Comparison of ENCODE assay signal across 9 mouse cellular contexts in genomic region chr13:85639376-85640229, GRCm38 (mm10).
A peak's percentile ranks its signal among the peaks of the same experiment; 100 is the strongest.
DNase-seq lines count a peak whose midpoint lies in the region; ATAC-seq and TF ChIP-seq lines count a peak whose summit lies in the region.
"Had no signal": no experiment of that assay in that cellular context is flagged by ENCODE, and none has a peak within 500 bp of the region (broad histone marks: within the 10 kb centered on the region; RNA-seq: fewer than 3 reads in every experiment).

No protein-coding gene starts in this region.

- no peaks in the 10 kb centered on the region; the same call in 1 of the 2 replicates for H3K4me1 ChIP-seq in heart, adult 2 months (ENCODE audit: control insufficient read depth, insufficient read depth, low read length)
- no peaks in the 10 kb centered on the region for H3K4me1 ChIP-seq in hindbrain, embryonic 14.5 days (replicated peaks; ENCODE audit: control insufficient read depth, insufficient read depth, low read length)
- H3K4me1 ChIP-seq in stomach, postnatal 0 days (replicated peaks; ENCODE audit: control insufficient read depth, insufficient read depth) = no peaks in the 10 kb centered on the region
- H3K4me1 ChIP-seq: lung, embryonic 15.5 days had no signal

- H3K9me3 ChIP-seq in hindbrain, embryonic 14.5 days (ENCODE audit: control insufficient read depth, low read length) = no peaks in the 10 kb centered on the region
- no peaks in the 10 kb centered on the region for H3K9me3 ChIP-seq in stomach, postnatal 0 days (ENCODE audit: control insufficient read depth, low read length)
- H3K9me3 ChIP-seq: lung, embryonic 15.5 days had no signal

- WGBS in heart, adult 2 months = 18% methylated on average over 8 of the region's 8 CpGs
- 34% methylated on average over 8 of the region's 8 CpGs for WGBS in hindbrain, embryonic 14.5 days
- WGBS in stomach, postnatal 0 days = 23% methylated on average over 8 of the region's 8 CpGs

- TF ChIP-seq POLR2A in heart, adult 2 months (IDR thresholded peaks at IDR 0.05; ENCODE audit: insufficient read depth, low read depth, low read length) = no peak
- no peak for TF ChIP-seq POLR2A in brain, embryonic 14.5 days (IDR thresholded peaks at IDR 0.05; ENCODE audit: borderline replicate concordance, extremely low read depth, insufficient read depth, insufficient read length, poor library complexity, severe bottlenecking)

- H3K36me3 ChIP-seq in heart, adult 2 months (ENCODE audit: control insufficient read depth, insufficient read depth, low read length) = no peaks in the 10 kb centered on the region
- H3K36me3 ChIP-seq in hindbrain, embryonic 14.5 days (replicated peaks; ENCODE audit: control insufficient read depth, insufficient read depth) = no peaks in the 10 kb centered on the region
- no peaks in the 10 kb centered on the region for H3K36me3 ChIP-seq in stomach, postnatal 0 days (ENCODE audit: control insufficient read depth, insufficient read depth, low read length)
- H3K36me3 ChIP-seq: lung, embryonic 15.5 days had no signal

- H3K4me2 ChIP-seq in hindbrain, embryonic 14.5 days (replicated peaks) = no peak overlapping the region
- H3K4me2 ChIP-seq in stomach, postnatal 0 days (replicated peaks; ENCODE audit: low read depth) = no peak overlapping the region
- H3K4me2 ChIP-seq: lung, embryonic 15.5 days had no signal

- no peak overlapping the region for H3K27ac ChIP-seq in heart, adult 2 months
- no peak overlapping the region for H3K27ac ChIP-seq in hindbrain, embryonic 14.5 days
- no peak overlapping the region for H3K27ac ChIP-seq in stomach, postnatal 0 days (replicated peaks)
- H3K27ac ChIP-seq: lung, embryonic 15.5 days had no signal

- intact Hi-C loops in heart, adult 2 months (cut with DNase I) = no loop called here

- no peaks in the 10 kb centered on the region for H3K79me2 ChIP-seq in heart, adult 2 months (replicated peaks; ENCODE audit: control insufficient read depth, insufficient read depth, low read length)

- no peak for TF ChIP-seq EP300 in heart, adult 2 months (IDR thresholded peaks at IDR 0.05; ENCODE audit: insufficient read depth, low read depth, low read length)
- TF ChIP-seq EP300 in stomach, postnatal 0 days (optimal IDR thresholded peaks at IDR 0.05) = no peak

- ATAC-seq in hindbrain, embryonic 14.5 days (ENCODE audit: low FRiP score) = no peak
- no peak for ATAC-seq in stomach, postnatal 0 days (ENCODE audit: low FRiP score, low TSS enrichment)

- no peaks in the 10 kb centered on the region for H3K27me3 ChIP-seq in heart, adult 2 months (ENCODE audit: control insufficient read depth, insufficient read depth, low read length)
- no peaks in the 10 kb centered on the region for H3K27me3 ChIP-seq in hindbrain, embryonic 14.5 days (ENCODE audit: control insufficient read depth, insufficient read depth, low read length)
- no peaks in the 10 kb centered on the region for H3K27me3 ChIP-seq in stomach, postnatal 0 days (ENCODE audit: control insufficient read depth, insufficient read depth, low read length)
- H3K27me3 ChIP-seq: lung, embryonic 15.5 days had no signal

- no peak overlapping the region for H3K4me3 ChIP-seq in heart, adult 2 months
- no peak overlapping the region for H3K4me3 ChIP-seq in hindbrain, embryonic 14.5 days (replicated peaks; ENCODE audit: low read length)
- no peak overlapping the region for H3K4me3 ChIP-seq in stomach, postnatal 0 days (ENCODE audit: low read depth, low read length)
- H3K4me3 ChIP-seq: lung, embryonic 15.5 days had no signal

- no peak overlapping the region for H3K9ac ChIP-seq in heart, adult 2 months (ENCODE audit: low read depth, low read length)
- H3K9ac ChIP-seq in hindbrain, embryonic 14.5 days = no peak overlapping the region
- H3K9ac ChIP-seq in stomach, postnatal 0 days (ENCODE audit: low read length) = no peak overlapping the region
- H3K9ac ChIP-seq: lung, embryonic 15.5 days had no signal

- DNase-seq in heart, adult 2 months = no peak
- DNase-seq in heart, adult 9 months (ENCODE audit: low spot score in 2 of 2) = no peak
- DNase-seq in 3T3-L1 (ENCODE audit: low read depth, low spot score) = peak; percentile 65
- DNase-seq in brain, embryonic 14.5 days (ENCODE audit: low read depth) = peak; percentile 82
- DNase-seq in hindbrain, embryonic 14.5 days (ENCODE audit: low spot score) = peak; percentile 80
- no peak for DNase-seq in stomach, postnatal 0 days (ENCODE audit: low spot score)
- DNase-seq in layer of hippocampus, postnatal 25 days (ENCODE audit: extremely low spot score in 1 of 2, low spot score in 1 of 2) = no peak
- no peak for DNase-seq in urinary bladder, postnatal 25 days (ENCODE audit: low spot score)

- TF ChIP-seq CTCF in heart, adult 2 months (IDR thresholded peaks at IDR 0.05) = peak; percentile 65
- TF ChIP-seq CTCF in brain, embryonic 14.5 days (IDR thresholded peaks at IDR 0.05; ENCODE audit: borderline replicate concordance, extremely low read depth, insufficient read depth, insufficient read length) = peak; percentile 50; the same call in 1 of the 2 replicates
- TF ChIP-seq CTCF in stomach, postnatal 0 days (IDR thresholded peaks at IDR 0.05; ENCODE audit: low read depth) = peak; percentile 68

Comparison
In these comparisons a context has a peak if more than half of its experiments do, and no peak if none do; other contexts are left out.
1. DNase-seq: peak in 3T3-L1 (single experiment), brain, embryonic 14.5 days (single experiment) and hindbrain, embryonic 14.5 days (single experiment); none in heart, adult 2 months (0 of 2), heart, adult 9 months (0 of 2), stomach, postnatal 0 days (single experiment), layer of hippocampus, postnatal 25 days (0 of 2) and urinary bladder, postnatal 25 days (single experiment).
2. Peak in every context shown above with its lines, with median percentiles within 50 percentile points of each other: CTCF ChIP-seq.